Mouse (Mus musculus) spleen, adult 12 weeks (tissue): ENCODE measurements at regions not wholly inside any gene's neighbourhood (a gene's known extent, or its start where the extent isn't known, plus 50 kb on each side); places are given as distances from the start of the nearest gene placed in this dataset.

Experiments
- DNase-seq: peaks from one replicate; pipeline ENCODE4 v3.0.0; 2022; ENCODE audit warnings: low spot score

DNA sequence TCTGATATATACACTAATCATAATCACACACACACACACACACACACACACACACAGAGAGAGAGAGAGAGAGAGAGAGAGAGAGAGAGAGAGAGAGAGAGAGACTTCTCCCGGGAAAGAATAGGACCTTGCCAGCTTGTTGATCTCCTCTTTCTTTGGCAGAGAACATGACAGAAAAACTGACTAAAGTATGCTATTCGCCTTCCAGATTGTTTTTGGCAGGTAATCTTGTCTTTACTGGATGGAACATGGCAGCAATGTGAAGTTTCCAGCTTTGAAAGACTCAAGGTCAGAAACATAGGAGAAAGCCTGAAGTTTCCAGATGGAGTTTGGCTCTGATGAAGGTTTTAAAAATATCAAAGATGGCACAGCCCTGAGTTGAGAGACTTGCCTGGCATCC lies 87.8 kb upstream of the Cpm start:
- DNase-seq = no peak

DNA sequence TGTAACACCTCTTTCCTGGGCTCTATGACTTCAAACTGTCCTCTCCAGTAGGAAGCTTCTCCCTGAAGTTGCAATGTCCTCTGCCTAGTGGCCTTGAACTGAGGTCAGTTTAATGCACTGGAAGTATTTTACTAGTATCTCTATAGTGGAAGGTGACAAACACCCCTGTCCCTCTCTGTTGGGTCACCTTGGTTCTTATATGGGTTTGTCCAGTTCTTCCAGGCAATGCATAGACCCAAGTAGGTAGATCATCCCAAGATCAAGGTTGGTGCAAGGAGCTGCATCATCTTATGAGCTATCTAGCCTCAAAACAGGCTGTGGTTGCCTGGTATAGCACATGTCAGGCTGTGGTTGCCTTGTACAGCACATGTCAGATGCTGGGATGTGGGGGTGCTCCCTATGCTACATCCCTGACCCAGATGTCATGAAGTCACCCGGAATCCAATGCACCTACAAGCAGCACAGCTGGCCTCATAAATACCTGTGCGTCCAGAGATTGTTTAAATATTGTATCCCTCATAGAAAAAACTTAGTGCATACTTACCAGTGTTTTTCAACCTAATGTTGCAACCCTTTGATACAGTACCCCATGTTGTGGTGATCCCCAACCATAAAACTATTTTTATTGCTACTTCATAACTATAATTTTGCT lies 88.4 kb upstream of the Cpm start:
- no peak for DNase-seq

DNA sequence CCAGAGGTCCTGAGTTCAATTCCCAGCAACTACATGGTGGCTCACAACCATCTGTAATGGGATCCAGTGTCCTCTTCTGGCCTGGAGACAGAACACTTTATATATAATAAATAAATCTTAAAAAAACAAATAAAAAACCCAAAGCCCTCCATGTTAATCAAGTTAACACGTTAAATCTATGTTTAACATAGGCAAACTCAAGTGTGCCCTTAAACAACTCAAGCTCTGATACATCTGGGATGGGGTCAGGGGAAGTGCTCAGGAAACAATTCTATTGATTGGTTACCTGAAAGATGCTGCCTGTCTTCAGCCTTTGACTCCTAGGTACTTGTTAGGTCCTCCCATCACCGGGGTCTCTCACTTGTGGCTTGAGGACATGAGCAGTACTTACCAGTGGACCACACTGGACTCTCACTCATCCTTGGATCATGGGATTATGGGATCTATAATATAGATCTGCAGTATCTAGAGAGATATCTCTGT lies 89.1 kb upstream of the Cpm start:
- DNase-seq = no peak

DNA sequence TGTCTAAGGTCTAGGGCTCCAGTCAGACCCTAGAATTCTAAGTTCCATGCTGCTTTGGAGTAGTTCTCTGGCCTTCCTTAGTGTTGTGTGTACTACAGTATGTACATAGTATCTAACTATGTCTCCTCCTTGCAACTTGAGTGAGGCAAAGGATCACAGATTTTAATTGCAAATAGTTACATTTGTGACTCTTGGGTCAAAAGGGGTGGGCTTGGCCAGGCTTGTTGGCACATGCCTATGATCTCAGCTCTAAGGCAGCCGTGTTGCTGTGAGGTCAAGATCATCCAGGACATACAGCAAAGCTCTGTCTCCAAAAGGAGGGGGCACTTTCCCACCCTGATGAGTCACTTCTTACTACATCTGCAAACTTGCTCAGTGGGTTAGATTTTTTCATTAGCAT lies 89.8 kb upstream of the Cpm start:
- DNase-seq = no peak

DNA sequence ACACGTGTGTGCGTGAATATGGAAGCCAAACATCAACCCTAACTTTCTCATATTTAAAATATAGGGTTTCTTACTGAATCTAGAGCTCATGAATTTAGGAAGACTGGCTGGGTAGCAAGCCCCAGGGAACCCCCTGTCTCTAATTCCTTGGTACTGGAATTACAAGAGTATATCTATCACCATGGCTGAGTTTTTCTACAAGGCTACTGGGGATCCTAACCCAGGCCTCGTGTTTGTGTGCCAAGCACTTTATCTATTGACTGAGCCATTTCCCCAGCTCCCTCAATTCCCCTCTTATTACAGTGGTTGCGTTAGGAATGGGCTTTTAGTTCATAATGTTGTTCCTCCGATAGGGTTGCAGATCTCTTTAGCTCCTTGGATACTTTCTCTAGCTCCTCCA lies 90.6 kb upstream of the Cpm start:
- DNase-seq = no peak

- DNase-seq = no peak
These were observed 92.3 kb upstream of the Cpm start for GRCm38 (mm10) chr10:117536769-117537599.

- DNase-seq = no peak
These were observed 93.5 kb upstream of the Cpm start for GRCm38 (mm10) chr10:117535843-117536242.

- no peak for DNase-seq
These were observed 94.1 kb upstream of the Cpm start for GRCm38 (mm10) chr10:117534992-117535719.

DNA sequence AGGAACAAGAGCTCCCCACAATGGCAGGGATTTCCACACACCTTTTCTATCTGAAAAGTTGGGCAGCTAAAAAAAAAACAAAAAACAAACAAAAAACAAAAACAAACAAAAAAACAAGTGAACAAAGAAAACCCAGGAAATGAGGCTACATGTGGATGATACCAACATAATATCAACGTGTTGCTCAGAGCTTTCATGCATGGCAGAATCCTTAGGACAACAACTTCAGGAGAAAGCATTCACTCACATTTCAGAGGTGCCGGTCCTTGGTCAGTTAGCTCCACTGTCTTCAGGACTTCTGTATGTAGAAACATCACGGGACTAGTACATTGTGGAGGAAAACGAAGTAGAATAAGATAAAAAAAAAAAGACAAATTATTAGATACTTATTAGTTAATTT lies 94.8 kb upstream of the Cpm start:
- no peak for DNase-seq

GRCm38 (mm10) chr10:117533541-117534386 lies 95.5 kb upstream of the Cpm start:
- DNase-seq = no peak

- DNase-seq = no peak
These were observed 96.4 kb upstream of the Cpm start for GRCm38 (mm10) chr10:117532750-117533540.

DNA sequence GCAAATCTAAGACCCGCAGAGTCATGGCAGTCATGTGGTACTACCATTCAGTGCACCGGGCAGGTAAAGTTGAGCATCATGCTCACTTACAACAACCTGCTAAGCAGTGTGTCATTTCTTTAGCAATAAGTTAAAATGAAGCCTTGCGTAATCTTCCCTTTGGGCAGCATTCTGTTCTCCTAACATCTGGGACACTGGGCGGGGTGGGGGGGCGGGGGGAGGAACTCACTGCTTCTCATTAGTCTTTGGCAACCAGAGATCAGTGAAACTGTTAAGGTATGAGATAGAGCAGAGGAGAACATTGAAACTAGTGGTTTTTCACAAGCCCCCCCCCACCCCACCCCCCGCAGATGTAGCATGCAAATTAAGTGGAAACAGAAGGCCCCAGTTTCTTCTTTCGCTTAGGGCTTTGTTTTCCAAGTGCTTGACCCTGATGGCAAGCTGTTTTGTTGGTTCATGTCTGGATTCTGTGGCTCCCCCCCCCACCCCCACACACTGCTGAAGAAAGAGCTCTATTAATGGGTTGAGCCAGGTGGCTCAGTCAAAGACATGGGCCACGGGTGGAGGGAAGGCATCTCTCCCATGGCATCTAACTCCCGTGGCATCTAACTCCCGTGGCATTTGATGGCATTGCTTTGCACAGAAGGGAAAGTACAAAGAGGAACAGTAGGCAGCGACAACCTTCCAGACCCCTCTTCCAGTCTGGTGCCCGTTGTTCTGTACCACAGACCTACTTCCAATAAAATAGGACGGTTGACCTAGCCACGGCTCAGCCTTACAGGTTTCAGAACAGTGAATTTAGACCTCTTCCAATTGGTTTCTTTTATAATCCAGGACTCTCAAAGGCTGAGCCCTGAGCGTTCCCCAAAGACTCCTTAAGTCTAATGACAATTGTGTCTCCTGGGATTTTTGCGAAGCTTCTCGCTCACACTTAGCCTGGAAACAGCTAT lies 97.2 kb upstream of the Cpm start:
- no peak for DNase-seq

- DNase-seq = no peak
These were observed 98.3 kb upstream of the Cpm start for GRCm38 (mm10) chr10:117530859-117531602.

DNA sequence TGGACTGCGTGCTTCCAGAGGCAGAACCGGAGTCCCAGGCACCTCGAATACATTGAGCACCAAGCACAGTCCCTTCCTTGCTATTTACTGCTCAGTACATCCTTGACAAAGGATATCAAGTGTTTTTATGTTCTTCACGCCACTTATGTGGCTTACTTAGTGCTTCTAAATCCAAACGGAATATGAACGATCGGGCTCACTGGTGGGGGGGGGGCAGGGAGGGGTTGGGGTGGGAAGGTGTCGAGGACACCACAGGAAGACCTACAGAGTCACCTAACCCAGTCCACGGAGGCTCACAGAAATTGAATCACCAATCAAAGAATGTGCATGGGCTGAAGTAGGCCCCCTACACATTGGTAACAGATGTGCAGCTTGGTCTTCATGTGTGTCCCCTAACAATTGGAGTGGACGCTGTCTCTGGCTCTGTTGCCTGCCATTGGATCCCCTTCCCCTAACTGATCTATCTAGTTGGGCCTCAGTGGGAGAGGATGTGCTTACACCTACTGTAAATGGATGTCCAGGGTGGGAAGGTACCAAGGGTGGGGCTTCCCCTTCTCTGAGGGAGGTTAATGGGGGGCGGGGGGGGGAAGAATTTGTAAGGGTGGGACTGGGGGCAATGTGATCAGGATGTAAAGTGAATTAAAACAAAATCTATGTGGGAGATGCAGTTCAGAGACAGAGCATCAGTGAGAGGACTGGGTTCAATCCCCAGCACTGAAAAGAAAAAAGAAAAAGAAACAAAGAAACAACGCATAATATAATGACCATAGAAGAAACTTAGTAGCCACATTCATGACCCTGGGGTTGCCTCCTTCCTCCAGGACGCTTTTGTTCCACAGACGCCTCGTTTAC lies 99.1 kb upstream of the Cpm start:
- no peak for DNase-seq

DNA sequence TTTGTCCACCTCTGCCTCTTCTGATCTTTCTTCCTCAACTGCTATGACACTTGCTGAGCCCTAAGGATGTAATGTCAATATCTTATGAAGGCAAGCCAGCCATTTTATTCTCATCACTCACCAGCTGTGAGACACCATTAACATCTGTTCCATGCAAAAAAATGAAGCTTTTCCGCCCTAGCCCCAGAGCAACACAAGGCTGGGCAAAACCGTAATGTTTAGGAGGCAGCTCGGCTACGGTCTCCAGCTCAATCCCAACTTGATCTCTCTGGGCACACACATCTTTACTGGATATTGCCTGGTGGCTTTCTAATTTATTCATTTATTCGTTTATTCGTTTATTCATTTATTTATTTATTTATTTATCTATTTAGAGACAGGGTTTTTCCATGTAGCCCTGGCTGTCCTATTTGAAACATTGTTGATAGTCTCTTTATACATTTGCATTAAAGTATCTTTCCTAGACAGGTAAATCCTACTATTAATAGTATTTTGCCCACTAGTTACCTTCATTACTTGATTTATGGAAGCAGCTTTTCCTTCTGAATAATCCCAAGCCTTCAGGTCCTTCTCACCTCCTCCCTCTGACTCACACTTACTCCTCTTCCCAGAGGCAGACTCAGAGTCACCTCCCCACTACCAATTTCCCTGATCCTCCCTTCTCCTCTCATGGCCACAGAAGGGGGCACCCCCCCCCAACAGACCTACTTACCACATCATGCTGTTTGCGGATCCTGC lies 99.9 kb upstream of the Cpm start:
- no peak for DNase-seq

- no peak for DNase-seq
These were observed 100.6 kb upstream of the Cpm start for GRCm38 (mm10) chr10:117528575-117529268.

DNA sequence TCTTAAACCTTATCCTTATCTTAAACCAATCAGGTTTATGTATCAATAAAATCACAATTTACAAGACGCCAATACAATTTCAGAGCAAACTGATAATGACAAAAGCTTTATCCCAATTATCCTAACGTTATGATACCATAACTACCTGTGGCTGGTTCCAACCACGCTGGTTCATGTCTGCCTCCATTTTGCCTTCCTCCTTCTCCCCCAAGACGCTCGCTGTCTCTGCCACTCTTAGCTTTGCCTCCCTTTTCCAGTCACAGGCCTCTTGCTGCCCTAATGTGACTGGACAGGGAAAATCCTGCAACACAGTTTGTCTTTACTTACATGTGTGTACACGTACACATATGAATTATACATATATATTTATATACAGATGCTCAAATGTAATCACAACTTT lies 101.3 kb upstream of the Cpm start:
- no peak for DNase-seq
